Comparison of ENCODE assay signal across 9 mouse cellular contexts in genomic region chr13:95959651-95960476, GRCm38 (mm10).
A peak's percentile ranks its signal among the peaks of the same experiment; 100 is the strongest.
DNase-seq lines count a peak whose midpoint lies in the region; ATAC-seq and TF ChIP-seq lines count a peak whose summit lies in the region.
"Had no signal": no experiment of that assay in that cellular context is flagged by ENCODE, and none has a peak within 500 bp of the region (broad histone marks: within the 10 kb centered on the region; RNA-seq: fewer than 3 reads in every experiment).

No protein-coding gene starts in this region.

- TF ChIP-seq CTCF in layer of hippocampus, adult 2 months (conservative IDR thresholded peaks at IDR 0.05): no peak
- TF ChIP-seq CTCF in gastrocnemius, adult 2 months (IDR thresholded peaks at IDR 0.05): no peak

- DNase-seq in layer of hippocampus, adult 2 months (ENCODE audit: low spot score in 2 of 2): no peak
- no peak for DNase-seq in layer of hippocampus, adult 9-11 months
- DNase-seq in limb, embryonic 10.5 days (ENCODE audit: low spot score): peak; percentile 44
- no peak for DNase-seq in gastrocnemius, adult 2 months
- no peak for DNase-seq in urinary bladder, adult 2 months (ENCODE audit: low spot score)
- DNase-seq: gastrocnemius, postnatal 36 days had no signal

- peak overlapping the region; percentile 79 for H3K4me2 ChIP-seq in embryonic facial prominence, embryonic 12.5 days (replicated peaks)
- peak overlapping the region; percentile 57 for H3K4me2 ChIP-seq in neural tube, embryonic 13.5 days

- ATAC-seq in embryonic facial prominence, embryonic 12.5 days (ENCODE audit: insufficient number of reproducible peaks, insufficient read depth, low FRiP score, low TSS enrichment): no peak
- no peak for ATAC-seq in neural tube, embryonic 13.5 days (ENCODE audit: low read depth)
- no peak for ATAC-seq in megakaryocyte-erythroid progenitor cell, adult 5-6 weeks (replicated peaks; ENCODE audit: low FRiP score, low TSS enrichment, poor library complexity, severe bottlenecking)

- 3% methylated on average over 14 of the region's 14 CpGs for WGBS in embryonic facial prominence, embryonic 12.5 days
- 2% methylated on average over 14 of the region's 14 CpGs for WGBS in limb, embryonic 10.5 days
- 2% methylated on average over 14 of the region's 14 CpGs for WGBS in neural tube, embryonic 13.5 days

- no peaks in the 10 kb centered on the region for H3K9me3 ChIP-seq in embryonic facial prominence, embryonic 12.5 days
- no peaks in the 10 kb centered on the region for H3K9me3 ChIP-seq in limb, embryonic 10.5 days (replicated peaks)
- no peaks in the 10 kb centered on the region for H3K9me3 ChIP-seq in neural tube, embryonic 13.5 days

- H3K4me1 ChIP-seq in embryonic facial prominence, embryonic 12.5 days: peaks cover 40% of the 10 kb centered on the region
- peaks cover 24% of the 10 kb centered on the region for H3K4me1 ChIP-seq in limb, embryonic 10.5 days
- H3K4me1 ChIP-seq in neural tube, embryonic 13.5 days (replicated peaks): peaks cover 30% of the 10 kb centered on the region

- H3K4me3 ChIP-seq in layer of hippocampus, adult 2 months: no peak overlapping the region
- H3K4me3 ChIP-seq in embryonic facial prominence, embryonic 12.5 days: no peak overlapping the region
- peak overlapping the region; percentile 49 for H3K4me3 ChIP-seq in limb, embryonic 10.5 days
- no peak overlapping the region for H3K4me3 ChIP-seq in neural tube, embryonic 13.5 days
- H3K4me3 ChIP-seq in gastrocnemius, adult 2 months: no peak overlapping the region

- H3K36me3 ChIP-seq in embryonic facial prominence, embryonic 12.5 days: no peaks in the 10 kb centered on the region
- no peaks in the 10 kb centered on the region for H3K36me3 ChIP-seq in limb, embryonic 10.5 days
- no peaks in the 10 kb centered on the region for H3K36me3 ChIP-seq in neural tube, embryonic 13.5 days

- no peak overlapping the region for H3K9ac ChIP-seq in embryonic facial prominence, embryonic 12.5 days
- H3K9ac ChIP-seq in neural tube, embryonic 13.5 days: peak overlapping the region; percentile 31; the same call in 1 of the 2 replicates

- H3K27ac ChIP-seq in layer of hippocampus, adult 2 months: peak overlapping the region; percentile 7; the same call in 1 of the 2 replicates
- H3K27ac ChIP-seq in embryonic facial prominence, embryonic 12.5 days: peak overlapping the region; percentile 37
- peak overlapping the region; percentile 47 for H3K27ac ChIP-seq in limb, embryonic 10.5 days
- H3K27ac ChIP-seq in neural tube, embryonic 13.5 days (replicated peaks): peak overlapping the region; percentile 1; the same call in 1 of the 2 replicates
- H3K27ac ChIP-seq in gastrocnemius, adult 2 months: no peak overlapping the region

- intact Hi-C loops in gastrocnemius, adult 2 months (cut with DNase I): no loop called here

- no peaks in the 10 kb centered on the region for H3K27me3 ChIP-seq in embryonic facial prominence, embryonic 12.5 days
- H3K27me3 ChIP-seq in limb, embryonic 10.5 days (ENCODE audit: low read depth, poor library complexity, severe bottlenecking): peaks cover 11% of the 10 kb centered on the region
- no peaks in the 10 kb centered on the region for H3K27me3 ChIP-seq in neural tube, embryonic 13.5 days
